Mouse (Mus musculus): ENCODE results near the gene Zc2hc1b. TPM values are rescaled to one million over a fixed set of nuclear protein-coding genes. Genes with fewer than 3 reads are reported as not detected.

The Zc2hc1b gene
- polyA plus RNA-seq, 1 experiment from 2014 or later: not detected

- Histone ChIP-seq H3K9ac (ENCODE audit: low read depth, low read length) (no peak overlapping the region), H3K4me2 (no peak overlapping the region), H3K27me3 (replicated peaks; ENCODE audit: control insufficient read depth, insufficient read depth, low read length) (no peaks in the 10 kb centered on the region), H3K27ac (ENCODE audit: low read depth, low read length) (no peak overlapping the region), H3K9me3 (ENCODE audit: control insufficient read depth, low read length) (no peaks in the 10 kb centered on the region), H3K4me3 (ENCODE audit: low read depth, low read length) (no peak overlapping the region), H3K36me3 (ENCODE audit: control insufficient read depth, insufficient read depth, low read length) (no peaks in the 10 kb centered on the region), H3K4me1 (replicated peaks; ENCODE audit: control insufficient read depth, insufficient read depth, low read length) (0 out of 2 replicates have a peak, but pooled peaks cover 2% of the 10 kb centered on the region)
- 51% methylated on average over 4 of the region's 4 CpGs for WGBS
- ATAC-seq (replicated peaks; ENCODE audit: low FRiP score) (no peak), DNase-seq (ENCODE audit: low spot score) (no peak)
These were observed 15.8 kb downstream of the Zc2hc1b start for GRCm38 (mm10) chr10:13162031-13162430.

- no peak for DNase-seq (ENCODE audit: low spot score)
- Histone ChIP-seq H3K9ac (ENCODE audit: low read depth, low read length) (no peak overlapping the region), H3K4me1 (replicated peaks; ENCODE audit: control insufficient read depth, insufficient read depth, low read length) (0 out of 2 replicates have a peak, but pooled peaks cover 2% of the 10 kb centered on the region), H3K9me3 (ENCODE audit: control insufficient read depth, low read length) (no peaks in the 10 kb centered on the region), H3K4me2 (no peak overlapping the region), H3K27me3 (replicated peaks; ENCODE audit: control insufficient read depth, insufficient read depth, low read length) (no peaks in the 10 kb centered on the region), H3K4me3 (ENCODE audit: low read depth, low read length) (no peak overlapping the region), H3K36me3 (ENCODE audit: control insufficient read depth, insufficient read depth, low read length) (no peaks in the 10 kb centered on the region), H3K27ac (ENCODE audit: low read depth, low read length) (no peak overlapping the region)
- ATAC-seq (replicated peaks; ENCODE audit: low FRiP score): no peak
- WGBS: 85% methylated on average over 4 of the region's 4 CpGs
These were observed 16.9 kb downstream of the Zc2hc1b start for GRCm38 (mm10) chr10:13160913-13161312.

GRCm38 (mm10) chr10:13155377-13155776 is 22.4 kb downstream of the Zc2hc1b start:
- H3K4me3 ChIP-seq (ENCODE audit: low read depth, low read length): no peak overlapping the region
- 82% methylated on average over 5 of the region's 5 CpGs for WGBS
- no peak overlapping the region for H3K9ac ChIP-seq (ENCODE audit: low read depth, low read length)
- no peak overlapping the region for H3K27ac ChIP-seq (ENCODE audit: low read depth, low read length)
- DNase-seq (ENCODE audit: low spot score): no peak
- H3K9me3 ChIP-seq (ENCODE audit: control insufficient read depth, low read length): no peaks in the 10 kb centered on the region
- no peaks in the 10 kb centered on the region for H3K4me1 ChIP-seq (replicated peaks; ENCODE audit: control insufficient read depth, insufficient read depth, low read length)
- H3K27me3 ChIP-seq (replicated peaks; ENCODE audit: control insufficient read depth, insufficient read depth, low read length): no peaks in the 10 kb centered on the region
- ATAC-seq (replicated peaks; ENCODE audit: low FRiP score): no peak
- H3K4me2 ChIP-seq: no peak overlapping the region
- no peaks in the 10 kb centered on the region for H3K36me3 ChIP-seq (ENCODE audit: control insufficient read depth, insufficient read depth, low read length)

GRCm38 (mm10) chr10:13152811-13153364 is 24.9 kb downstream of the Zc2hc1b start:
- no peak for DNase-seq (ENCODE audit: low spot score)
- no peak overlapping the region for H3K9ac ChIP-seq (ENCODE audit: low read depth, low read length)
- no peak for ATAC-seq (replicated peaks; ENCODE audit: low FRiP score)
- 71% methylated on average over 4 of the region's 4 CpGs for WGBS
- H3K4me1 ChIP-seq (replicated peaks; ENCODE audit: control insufficient read depth, insufficient read depth, low read length): no peaks in the 10 kb centered on the region
- no peak overlapping the region for H3K27ac ChIP-seq (ENCODE audit: low read depth, low read length)
- H3K4me3 ChIP-seq (ENCODE audit: low read depth, low read length): no peak overlapping the region
- H3K27me3 ChIP-seq (replicated peaks; ENCODE audit: control insufficient read depth, insufficient read depth, low read length): no peaks in the 10 kb centered on the region
- no peak overlapping the region for H3K4me2 ChIP-seq
- H3K9me3 ChIP-seq (ENCODE audit: control insufficient read depth, low read length): no peaks in the 10 kb centered on the region
- H3K36me3 ChIP-seq (ENCODE audit: control insufficient read depth, insufficient read depth, low read length): no peaks in the 10 kb centered on the region

GRCm38 (mm10) chr10:13151353-13151752 is 26.5 kb downstream of the Zc2hc1b start:
- no peaks in the 10 kb centered on the region for H3K4me1 ChIP-seq (replicated peaks; ENCODE audit: control insufficient read depth, insufficient read depth, low read length)
- H3K27ac ChIP-seq (ENCODE audit: low read depth, low read length): no peak overlapping the region
- H3K9ac ChIP-seq (ENCODE audit: low read depth, low read length): no peak overlapping the region
- no peak overlapping the region for H3K4me2 ChIP-seq
- WGBS: 76% methylated on average over 5 of the region's 5 CpGs
- DNase-seq (ENCODE audit: low spot score): no peak
- no peaks in the 10 kb centered on the region for H3K9me3 ChIP-seq (ENCODE audit: control insufficient read depth, low read length)
- ATAC-seq (replicated peaks; ENCODE audit: low FRiP score): no peak
- H3K27me3 ChIP-seq (replicated peaks; ENCODE audit: control insufficient read depth, insufficient read depth, low read length): no peaks in the 10 kb centered on the region
- H3K4me3 ChIP-seq (ENCODE audit: low read depth, low read length): no peak overlapping the region
- no peaks in the 10 kb centered on the region for H3K36me3 ChIP-seq (ENCODE audit: control insufficient read depth, insufficient read depth, low read length)

GRCm38 (mm10) chr10:13150435-13150834 is 27.4 kb downstream of the Zc2hc1b start:
- Histone ChIP-seq H3K4me3 (ENCODE audit: low read depth, low read length) (no peak overlapping the region), H3K36me3 (ENCODE audit: control insufficient read depth, insufficient read depth, low read length) (no peaks in the 10 kb centered on the region), H3K4me2 (no peak overlapping the region), H3K9me3 (ENCODE audit: control insufficient read depth, low read length) (no peaks in the 10 kb centered on the region), H3K27me3 (replicated peaks; ENCODE audit: control insufficient read depth, insufficient read depth, low read length) (no peaks in the 10 kb centered on the region), H3K9ac (ENCODE audit: low read depth, low read length) (no peak overlapping the region), H3K27ac (ENCODE audit: low read depth, low read length) (no peak overlapping the region), H3K4me1 (replicated peaks; ENCODE audit: control insufficient read depth, insufficient read depth, low read length) (no peaks in the 10 kb centered on the region)
- ATAC-seq (replicated peaks; ENCODE audit: low FRiP score): no peak
- DNase-seq (ENCODE audit: low spot score): no peak
- 79% methylated on average over 3 of the region's 3 CpGs for WGBS

GRCm38 (mm10) chr10:13140434-13140833 is 37.4 kb downstream of the Zc2hc1b start:
- H3K27me3 ChIP-seq (replicated peaks; ENCODE audit: control insufficient read depth, insufficient read depth, low read length): no peaks in the 10 kb centered on the region
- H3K9me3 ChIP-seq (ENCODE audit: control insufficient read depth, low read length): no peaks in the 10 kb centered on the region
- no peaks in the 10 kb centered on the region for H3K4me1 ChIP-seq (replicated peaks; ENCODE audit: control insufficient read depth, insufficient read depth, low read length)
- WGBS: 76% methylated on average over 2 of the region's 2 CpGs
- no peak overlapping the region for H3K27ac ChIP-seq (ENCODE audit: low read depth, low read length)
- ATAC-seq (replicated peaks; ENCODE audit: low FRiP score) (no peak), DNase-seq (ENCODE audit: low spot score) (no peak)
- H3K4me2 ChIP-seq: no peak overlapping the region
- no peak overlapping the region for H3K4me3 ChIP-seq (ENCODE audit: low read depth, low read length)
- no peak overlapping the region for H3K9ac ChIP-seq (ENCODE audit: low read depth, low read length)
- H3K36me3 ChIP-seq (ENCODE audit: control insufficient read depth, insufficient read depth, low read length): no peaks in the 10 kb centered on the region

- no peak for DNase-seq (ENCODE audit: low spot score)
- H3K4me2 ChIP-seq: no peak overlapping the region
- no peak overlapping the region for H3K4me3 ChIP-seq (ENCODE audit: low read depth, low read length)
- H3K27ac ChIP-seq (ENCODE audit: low read depth, low read length): no peak overlapping the region
- H3K36me3 ChIP-seq (ENCODE audit: control insufficient read depth, insufficient read depth, low read length): no peaks in the 10 kb centered on the region
- 93% methylated on average over 6 of the region's 6 CpGs for WGBS
- no peaks in the 10 kb centered on the region for H3K27me3 ChIP-seq (replicated peaks; ENCODE audit: control insufficient read depth, insufficient read depth, low read length)
- no peaks in the 10 kb centered on the region for H3K4me1 ChIP-seq (replicated peaks; ENCODE audit: control insufficient read depth, insufficient read depth, low read length)
- ATAC-seq (replicated peaks; ENCODE audit: low FRiP score): no peak
- H3K9me3 ChIP-seq (ENCODE audit: control insufficient read depth, low read length): no peaks in the 10 kb centered on the region
- H3K9ac ChIP-seq (ENCODE audit: low read depth, low read length): no peak overlapping the region
These were observed 39.9 kb downstream of the Zc2hc1b start for GRCm38 (mm10) chr10:13137906-13138305.

- Histone ChIP-seq H3K4me2 (no peak overlapping the region), H3K27me3 (replicated peaks; ENCODE audit: control insufficient read depth, insufficient read depth, low read length) (no peaks in the 10 kb centered on the region), H3K36me3 (ENCODE audit: control insufficient read depth, insufficient read depth, low read length) (no peaks in the 10 kb centered on the region), H3K4me3 (ENCODE audit: low read depth, low read length) (no peak overlapping the region), H3K9me3 (ENCODE audit: control insufficient read depth, low read length) (no peaks in the 10 kb centered on the region), H3K4me1 (replicated peaks; ENCODE audit: control insufficient read depth, insufficient read depth, low read length) (no peaks in the 10 kb centered on the region), H3K9ac (ENCODE audit: low read depth, low read length) (no peak overlapping the region), H3K27ac (ENCODE audit: low read depth, low read length) (no peak overlapping the region)
- DNase-seq (ENCODE audit: low spot score) (no peak), ATAC-seq (replicated peaks; ENCODE audit: low FRiP score) (no peak)
- WGBS: 90% methylated on average over 7 of the region's 7 CpGs
These were observed 42.1 kb downstream of the Zc2hc1b start for GRCm38 (mm10) chr10:13135751-13136150.
